2 mouse cellular contexts compared by ENCODE assay signal in the genomic region with DNA sequence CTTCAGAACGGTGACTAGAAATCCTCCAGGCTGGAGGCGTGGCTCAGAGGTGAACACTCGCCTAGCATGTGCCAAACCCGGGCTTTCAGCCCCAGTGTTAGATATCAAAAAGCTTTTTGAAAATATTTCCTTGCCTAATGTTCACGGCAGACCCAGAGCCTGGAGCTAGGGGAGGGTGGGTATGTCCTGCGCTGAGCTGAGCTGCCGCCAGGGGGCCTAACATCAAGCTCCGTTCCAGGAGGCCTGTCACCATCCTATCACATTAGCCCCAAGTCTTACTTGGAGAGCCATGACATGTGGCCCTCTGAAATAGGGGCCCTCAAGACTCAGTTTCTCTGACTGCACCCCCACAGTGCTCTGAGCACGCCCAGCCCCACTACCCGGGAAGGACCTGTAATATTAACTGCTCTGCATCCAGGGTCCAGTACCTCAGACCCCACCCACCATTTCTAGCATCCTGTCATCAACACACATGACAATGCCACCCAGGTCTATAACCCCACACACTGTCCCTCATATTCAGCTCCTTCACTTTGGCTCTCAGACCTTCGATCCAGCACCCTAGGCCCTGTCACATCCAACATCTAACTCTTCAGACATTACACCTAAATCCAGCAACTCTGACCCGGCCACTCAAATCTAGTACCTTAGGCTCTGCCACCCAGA.
A peak's percentile ranks its signal among the peaks of the same experiment; 100 is the strongest.
TF ChIP-seq lines count a peak whose summit lies in the region.

No protein-coding gene starts in this region.

TF ChIP-seq in CH12.LX, 34 proteins besides CTCF, POLR2A, EP300 and RAD21:
- TF ChIP-seq E2F4 (IDR thresholded peaks at IDR 0.05; ENCODE audit: insufficient replicate concordance, low read depth, low read length) (no peak), MAZ (IDR thresholded peaks at IDR 0.05; ENCODE audit: low read depth, low read length) (no peak), JUND (conservative IDR thresholded peaks at IDR 0.05; ENCODE audit: low read depth, low read length) (no peak), IRF4 (IDR thresholded peaks at IDR 0.05; ENCODE audit: low read depth, low read length) (no peak; the same call in 1 of the 2 replicates), CHD1 (IDR thresholded peaks at IDR 0.05; ENCODE audit: low read depth, low read length) (no peak), MAFK (IDR thresholded peaks at IDR 0.05; ENCODE audit: insufficient replicate concordance, low read length) (no peak), NELFE (IDR thresholded peaks at IDR 0.05; ENCODE audit: low read depth, low read length) (no peak; the same call in 1 of the 2 replicates), USF1 (IDR thresholded peaks at IDR 0.05; ENCODE audit: low read depth, low read length) (no peak), HCFC1 (IDR thresholded peaks at IDR 0.05; ENCODE audit: low read depth, low read length) (peak; percentile 24; the same call in 1 of the 2 replicates), RCOR1 (conservative IDR thresholded peaks at IDR 0.05; ENCODE audit: low read depth, low read length) (no peak), ELF1 (IDR thresholded peaks at IDR 0.05; ENCODE audit: low read depth, low read length) (no peak), ZC3H11A (IDR thresholded peaks at IDR 0.05; ENCODE audit: low read depth, low read length) (no peak), ETS1 (conservative IDR thresholded peaks at IDR 0.05; ENCODE audit: low read depth, low read length) (no peak), MYC (IDR thresholded peaks at IDR 0.05; ENCODE audit: low read depth, low read length) (peak; percentile 61; the same call in 1 of the 2 replicates), MXI1 (IDR thresholded peaks at IDR 0.05; ENCODE audit: low read depth, low read length) (peak; percentile 87), SMC3 (IDR thresholded peaks at IDR 0.05; ENCODE audit: low read depth, low read length) (peak; percentile 62), MAX (IDR thresholded peaks at IDR 0.05; ENCODE audit: low read length) (no peak), BHLHE40 (IDR thresholded peaks at IDR 0.05; ENCODE audit: low read depth, low read length) (no peak), SIN3A (IDR thresholded peaks at IDR 0.05; ENCODE audit: low read length) (peak; percentile 81), POLR2AphosphoS2 (IDR thresholded peaks at IDR 0.05; ENCODE audit: low read depth, low read length) (no peak), ZKSCAN1 (IDR thresholded peaks at IDR 0.05; ENCODE audit: borderline replicate concordance, low read depth, low read length) (no peak), TCF12 (IDR thresholded peaks at IDR 0.05; ENCODE audit: low read depth, low read length) (no peak), ZMIZ1 (IDR thresholded peaks at IDR 0.05; ENCODE audit: low read depth, low read length) (no peak), TBP (conservative IDR thresholded peaks at IDR 0.05; ENCODE audit: low read depth, low read length) (no peak), KAT2A (IDR thresholded peaks at IDR 0.05; ENCODE audit: insufficient replicate concordance, low read length) (no peak), ZNF384 (IDR thresholded peaks at IDR 0.05; ENCODE audit: low read depth, low read length) (no peak), JUN (IDR thresholded peaks at IDR 0.05; ENCODE audit: insufficient read depth, low read depth, low read length) (no peak), CHD2 (IDR thresholded peaks at IDR 0.05; ENCODE audit: low read length) (no peak), MEF2A (IDR thresholded peaks at IDR 0.05; ENCODE audit: borderline replicate concordance, low read depth, low read length) (no peak), GABPA (IDR thresholded peaks at IDR 0.05; ENCODE audit: insufficient replicate concordance, low read depth, low read length) (no peak), PAX5 (IDR thresholded peaks at IDR 0.05; ENCODE audit: low read length) (no peak), UBTF (IDR thresholded peaks at IDR 0.05; ENCODE audit: low read depth, low read length) (no peak), NRF1 (IDR thresholded peaks at IDR 0.05; ENCODE audit: low read depth, low read length) (no peak), USF2 (conservative IDR thresholded peaks at IDR 0.05; ENCODE audit: low read depth, low read length) (no peak)

TF ChIP-seq in myocyte, 11 proteins besides CTCF, POLR2A, EP300 and RAD21:
- no peak for TF ChIP-seq USF1 (IDR thresholded peaks at IDR 0.05; ENCODE audit: low read depth)
- no peak for TF ChIP-seq REST (IDR thresholded peaks at IDR 0.05; ENCODE audit: insufficient read depth, insufficient read length)
- TF ChIP-seq CEBPB (IDR thresholded peaks at IDR 0.05; ENCODE audit: insufficient read depth, poor library complexity, severe bottlenecking), result no peak
- no peak for TF ChIP-seq TCF12 (IDR thresholded peaks at IDR 0.05; ENCODE audit: insufficient read depth, poor library complexity, severe bottlenecking)
- no peak for TF ChIP-seq SRF (IDR thresholded peaks at IDR 0.05; ENCODE audit: control insufficient read depth, insufficient read length, low read depth)
- no peak for TF ChIP-seq E2F4 (IDR thresholded peaks at IDR 0.05; ENCODE audit: insufficient read depth)
- TF ChIP-seq MYOG (IDR thresholded peaks at IDR 0.05; ENCODE audit: control insufficient read depth in 1 of 3, insufficient read depth in 1 of 3, insufficient read length in 2 of 3, low read depth in 2 of 3), result no peak
- no peak for TF ChIP-seq MAX (IDR thresholded peaks at IDR 0.05; ENCODE audit: low read depth)
- no peak for TF ChIP-seq TCF3 (IDR thresholded peaks at IDR 0.05; ENCODE audit: insufficient read length, low read depth)
- TF ChIP-seq POLR2AphosphoS2 (IDR thresholded peaks at IDR 0.05; ENCODE audit: insufficient read length, low read depth), result no peak
- TF ChIP-seq MYOD1 (IDR thresholded peaks at IDR 0.05; ENCODE audit: control insufficient read depth in 1 of 3, insufficient read length in 2 of 3, low read depth in 2 of 3), result no peak
